Mouse (Mus musculus) mesoderm, embryonic 11.5 days (tissue): ENCODE measurements around the gene Mpzl1.
"Not testable (repeated sequence)": the region's sequence is repeated elsewhere in the genome, so short reads cannot be mapped to it uniquely, and the experiment has no call there.

Source experiments
- DNase-seq: peaks from one replicate; pipeline ENCODE4 v3.0.0-alpha.2; 2012; ENCODE audit warnings: low read depth, low spot score

Mpzl1 gene

GRCm38 (mm10) chr1:165634151-165634884, at the start of gene Mpzl1:
Mpzl1 (minus strand) TSS chr1:165634538.
- peak; percentile 99 for DNase-seq

DNA sequence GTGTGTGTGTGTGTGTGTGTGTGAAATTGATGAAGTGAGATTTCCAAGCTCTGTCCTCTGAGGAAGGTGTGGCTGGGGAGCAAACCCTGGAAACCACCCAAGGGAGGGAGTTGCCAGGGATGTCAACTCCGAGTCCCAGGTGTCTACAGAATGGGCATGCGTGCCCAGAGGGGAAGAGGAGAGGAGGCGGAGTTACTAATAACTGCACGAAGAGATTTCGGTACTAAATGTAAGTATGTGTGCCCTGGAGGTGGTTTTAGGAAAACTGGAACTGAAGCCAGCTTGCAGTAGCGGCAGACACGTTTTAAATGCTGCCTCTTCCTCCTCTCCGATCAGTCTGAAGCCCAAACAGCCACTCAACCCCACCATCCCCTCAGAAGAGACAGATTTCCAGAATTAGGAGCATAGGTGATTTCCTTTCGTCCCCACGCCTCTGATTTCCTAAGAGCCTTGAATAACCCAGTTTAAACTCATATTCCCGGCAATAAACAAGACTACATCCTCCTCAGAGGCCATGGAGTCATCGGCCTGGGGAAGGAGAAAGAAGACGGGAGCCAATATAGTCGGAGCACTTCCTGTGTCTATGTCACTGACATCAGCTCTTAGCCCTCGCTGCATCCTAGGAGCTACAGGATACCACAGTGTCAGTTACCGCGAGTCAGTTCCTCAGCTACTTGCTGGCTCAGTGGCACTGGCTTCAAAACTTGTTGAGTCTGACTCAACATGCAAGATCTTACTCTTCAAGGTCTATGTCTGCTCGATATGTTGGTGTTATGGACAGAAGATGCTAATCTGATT, 47.9 kb upstream of the Mpzl1 start:
- no peak for DNase-seq

- DNase-seq = no peak
Observed at GRCm38 (mm10) chr1:165681045-165681794, 46.9 kb upstream of the Mpzl1 start.

DNA sequence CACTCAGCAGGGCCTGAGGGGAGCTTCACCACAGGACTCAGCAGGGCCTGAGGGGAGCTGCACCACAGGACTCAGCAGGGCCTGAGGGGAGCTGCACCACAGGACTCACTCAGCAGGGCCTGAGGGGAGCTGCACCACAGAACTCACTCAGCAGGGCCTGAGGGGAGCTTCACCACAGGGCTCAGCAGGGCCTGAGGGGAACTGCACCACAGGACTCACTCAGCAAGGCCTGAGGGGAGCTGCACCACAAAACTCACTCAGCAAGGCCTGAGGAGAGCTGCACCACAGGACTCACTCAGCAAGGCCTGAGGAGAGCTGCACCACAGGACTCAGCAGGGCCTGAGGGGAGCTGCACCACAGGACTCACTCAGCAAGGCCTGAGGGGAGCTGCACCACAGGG, 45.7 kb upstream of the Mpzl1 start:
- DNase-seq = not testable (repeated sequence)

DNA sequence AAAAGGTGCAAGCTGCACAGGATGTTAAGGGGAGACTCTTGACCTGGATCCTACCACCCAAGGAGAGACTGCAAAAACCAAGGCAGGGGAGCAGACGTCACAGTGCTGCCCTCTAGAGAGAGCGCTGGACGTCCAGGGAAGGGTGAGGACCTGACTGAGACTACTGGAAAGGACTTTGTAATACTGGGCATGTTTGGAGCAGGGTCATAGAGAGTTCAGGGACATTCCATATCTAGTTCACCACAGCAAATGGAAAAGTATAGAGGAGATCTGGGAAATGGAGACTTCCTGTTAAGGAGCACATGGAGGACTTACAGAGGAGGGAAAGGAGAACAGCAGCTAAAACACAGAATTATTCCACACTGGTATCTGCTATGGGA, 45.3 kb upstream of the Mpzl1 start:
- no peak for DNase-seq

GRCm38 (mm10) chr1:165678861-165679617, 44.7 kb upstream of the Mpzl1 start:
- no peak for DNase-seq

- no peak for DNase-seq
Observed at GRCm38 (mm10) chr1:165677558-165677957, 43.2 kb upstream of the Mpzl1 start.

GRCm38 (mm10) chr1:165676993-165677392, 42.7 kb upstream of the Mpzl1 start:
- no peak for DNase-seq

DNA sequence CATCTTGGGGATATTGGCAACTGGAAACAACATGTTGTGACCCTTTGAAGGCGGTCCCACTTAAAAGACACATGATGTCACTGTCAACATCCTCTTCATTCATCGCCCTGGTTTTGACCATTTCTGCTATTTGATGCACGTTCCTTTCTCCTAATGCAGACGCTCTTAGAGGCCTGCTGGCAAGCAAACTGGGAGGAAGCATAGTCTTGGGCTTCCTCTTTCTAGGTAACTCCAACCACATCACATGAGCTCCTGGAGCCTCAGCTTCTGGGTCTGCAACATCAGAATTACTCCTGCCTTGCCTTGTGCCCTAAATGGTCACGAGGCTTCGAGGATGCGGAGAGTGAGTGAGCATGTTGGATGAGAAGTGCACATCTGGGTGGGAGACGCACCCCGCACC, 40.8 kb upstream of the Mpzl1 start:
- no peak for DNase-seq

GRCm38 (mm10) chr1:165672355-165672754, 38.0 kb upstream of the Mpzl1 start:
- DNase-seq = no peak

DNA sequence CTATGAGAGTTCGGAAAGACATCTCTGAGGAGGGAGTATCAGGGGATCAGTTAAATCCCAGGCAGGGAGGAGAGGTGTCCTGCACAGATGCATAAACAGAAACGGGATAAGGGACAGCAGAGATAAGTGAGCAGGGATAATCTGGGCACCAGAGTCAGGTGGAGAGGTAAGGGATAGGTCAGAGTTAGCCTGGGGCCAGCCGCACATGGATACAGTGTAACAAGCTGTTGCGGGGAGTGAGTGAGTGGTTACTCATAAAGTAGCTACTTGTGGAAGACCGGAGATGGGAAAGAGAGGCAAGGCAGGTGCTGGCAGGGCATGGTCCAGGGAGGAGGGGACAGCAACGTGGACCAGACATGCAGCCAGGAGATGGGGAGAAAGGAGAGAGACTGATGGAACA, 35.7 kb upstream of the Mpzl1 start:
- no peak for DNase-seq

GRCm38 (mm10) chr1:165668904-165669303, 34.6 kb upstream of the Mpzl1 start:
- DNase-seq = no peak

- no peak for DNase-seq
Observed at GRCm38 (mm10) chr1:165667380-165667779, 33.0 kb upstream of the Mpzl1 start.

DNA sequence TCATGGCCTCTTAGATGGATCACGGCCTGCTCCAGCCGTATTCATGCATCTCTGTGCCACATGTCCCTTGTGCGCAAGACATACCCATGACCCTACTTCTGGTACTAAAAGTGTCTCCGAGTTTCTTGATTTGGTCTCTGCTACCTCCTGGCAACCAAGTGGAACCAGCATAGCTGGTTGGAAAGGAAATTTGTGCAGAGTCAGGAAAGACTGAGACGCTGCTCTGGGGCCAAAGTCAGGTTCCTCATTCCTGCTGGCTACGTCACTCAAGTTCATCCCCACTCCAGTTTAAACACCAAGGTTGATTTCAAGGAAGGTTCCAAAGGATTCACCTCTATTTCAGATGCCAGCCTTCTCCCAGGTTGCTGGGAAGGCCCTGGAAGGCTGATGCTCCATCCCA, 32.6 kb upstream of the Mpzl1 start:
- DNase-seq = no peak

GRCm38 (mm10) chr1:165665758-165666157, 31.4 kb upstream of the Mpzl1 start:
- no peak for DNase-seq

DNA sequence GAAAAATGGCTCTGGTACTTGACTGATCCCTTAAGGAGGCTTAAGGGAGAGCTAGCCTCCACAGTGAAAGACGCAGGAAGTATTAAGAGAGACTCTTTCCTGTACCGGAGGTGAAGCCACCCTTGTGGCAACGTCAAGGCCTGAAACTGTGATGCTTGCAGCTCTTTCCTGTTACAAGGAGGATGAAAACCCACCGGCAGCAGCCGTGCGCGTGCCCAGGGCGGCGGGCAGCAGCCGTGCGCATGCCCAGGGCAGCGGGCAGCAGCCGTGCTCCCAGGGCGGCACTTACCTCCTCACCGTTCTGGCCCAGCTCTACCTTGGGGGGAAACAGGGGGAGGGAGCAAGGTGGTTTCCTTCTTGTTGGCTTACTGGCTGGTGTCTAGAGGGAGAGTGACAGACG, 28.9 kb upstream of the Mpzl1 start:
- no peak for DNase-seq

- DNase-seq = no peak
Observed at GRCm38 (mm10) chr1:165662426-165663192, 28.3 kb upstream of the Mpzl1 start.

DNA sequence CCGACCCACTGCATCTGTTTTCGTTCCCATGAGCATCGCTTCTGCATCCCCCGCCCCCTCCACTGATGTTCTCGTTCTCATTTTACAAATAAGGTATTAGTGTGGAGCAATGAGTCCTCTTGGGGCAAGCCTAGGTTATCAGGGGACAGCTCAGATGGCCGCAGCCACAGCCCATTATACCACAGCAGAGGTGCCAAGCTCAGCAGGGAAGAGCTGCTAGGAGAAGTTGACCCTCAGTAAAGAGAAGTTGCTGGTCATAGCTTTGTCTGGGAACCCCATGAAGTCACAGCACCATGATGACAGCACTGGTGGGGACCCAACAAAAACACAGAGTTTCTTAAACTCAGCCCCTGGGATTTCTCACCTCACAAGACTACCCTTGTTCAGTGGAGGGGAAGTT, 27.4 kb upstream of the Mpzl1 start:
- no peak for DNase-seq

GRCm38 (mm10) chr1:165661191-165661590, 26.9 kb upstream of the Mpzl1 start:
- no peak for DNase-seq

- peak; percentile 71 for DNase-seq
Observed at GRCm38 (mm10) chr1:165660774-165661173, 26.4 kb upstream of the Mpzl1 start.

DNA sequence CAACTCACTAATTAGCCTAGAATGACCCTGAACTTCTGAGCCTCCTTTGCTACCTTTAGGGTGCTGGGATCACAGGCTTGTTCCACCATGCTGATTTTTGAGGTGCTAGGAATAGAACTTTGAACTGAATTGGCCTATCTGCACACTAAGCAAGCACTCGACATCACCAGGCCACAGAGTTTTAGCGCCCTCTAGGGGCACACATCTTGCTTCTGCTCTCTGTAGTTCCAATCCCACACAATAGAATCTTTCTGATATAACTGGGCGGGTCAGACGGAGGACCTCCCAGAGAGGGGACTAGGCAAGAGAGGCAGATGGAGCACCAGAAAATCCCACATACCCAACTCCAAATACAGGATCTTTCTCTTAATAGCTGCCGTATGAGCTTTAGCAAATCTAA, 24.3 kb upstream of the Mpzl1 start:
- DNase-seq = peak; percentile 84
